Mouse (Mus musculus) forebrain, embryonic 14.5 days (tissue): ENCODE results near the gene C1qtnf6. TPM values are rescaled to one million over a fixed set of nuclear protein-coding genes. Genes with fewer than 3 reads are reported as not detected.

ENCODE experiments used
- ATAC-seq: fragments of 200-750 bp; cut with Nextera tagmentation; 2 replicates; pipeline ENCODE4 v1.8.0; 2017; ENCODE audit warnings: mild to moderate bottlenecking, moderate library complexity
- DNase-seq: peaks from one replicate; pipeline ENCODE4 v3.0.0-alpha.2; 2015; ENCODE audit warnings: low spot score
- H3K27ac ChIP-seq: fragments of 300-500 bp; sonication (generic); 2 replicates; pipeline ENCODE4 v1.5.1; 2014; ENCODE audit warnings: low read depth, mild to moderate bottlenecking, control low read depth, low read length, moderate library complexity
- H3K27me3 ChIP-seq: fragments of 300-500 bp; sonication (generic); replicated peaks from 2 replicates; pipeline ENCODE4 v1.6.1; 2014; ENCODE audit warnings: low read length, control low read depth, mixed read lengths; ENCODE audit not compliant: control insufficient read depth, insufficient read depth
- H3K36me3 ChIP-seq: fragments of 300-500 bp; sonication (generic); 2 replicates; pipeline ENCODE4 v1.6.1; 2014; ENCODE audit warnings: low read length, control low read depth; ENCODE audit not compliant: control insufficient read depth, insufficient read depth
- H3K4me1 ChIP-seq: fragments of 300-500 bp; sonication (generic); 2 replicates; pipeline ENCODE4 v1.6.1; 2014; ENCODE audit warnings: antibody characterized with exemption, low read length, control low read depth; ENCODE audit not compliant: control insufficient read depth, insufficient read depth
- H3K4me2 ChIP-seq: fragments of 300-500 bp; sonication (generic); 2 replicates; pipeline ENCODE4 v1.6.1; 2014; ENCODE audit warnings: mild to moderate bottlenecking, control low read depth, low read length
- H3K4me3 ChIP-seq: fragments of 300-500 bp; sonication (generic); 2 replicates; pipeline ENCODE4 v1.5.1; 2014; ENCODE audit warnings: low read depth, low read length, control low read depth
- H3K9ac ChIP-seq: fragments of 300-500 bp; sonication (generic); 2 replicates; pipeline ENCODE4 v1.6.1; 2014; ENCODE audit warnings: mild to moderate bottlenecking, low read length, control low read depth, moderate library complexity
- H3K9me3 ChIP-seq: fragments of 300-500 bp; sonication (generic); replicated peaks from 2 replicates; pipeline ENCODE4 v1.6.1; 2016; ENCODE audit warnings: low read length, control low read depth, mixed read lengths; ENCODE audit not compliant: control insufficient read depth
- WGBS: fragments of 180-500 bp; shearing (Covaris S2); extraction: QIAGEN DNeasy Blood & Tissue Kit; methylation state at CpG from one replicate; pipeline ENCODE4 v1.1.7; 2014; 5-methylcytosine and 5-hydroxymethylcytosine counted together
- polyA plus RNA-seq: library from polyadenylated mRNA; unstranded; fragments of >200 nt; fragmentation: Nextera tagmentation; extraction: Ambion mirVana; gene quantifications from 2 replicates; pipeline ENCODE4 v1.2.1, GENCODE M21; 2014

C1qtnf6 gene
- polyA plus RNA-seq, 1 experiment from 2014 or later: 8.6 TPM

GRCm38 (mm10) chr15:78563937-78564336 lies 32.7 kb upstream of the C1qtnf6 start:
- Histone ChIP-seq H3K9ac (no peak overlapping the region), H3K4me2 (no peak overlapping the region), H3K36me3 (no peaks in the 10 kb centered on the region), H3K4me1 (no peaks in the 10 kb centered on the region), H3K27me3 (no peaks in the 10 kb centered on the region), H3K9me3 (no peaks in the 10 kb centered on the region), H3K27ac (no peak overlapping the region), H3K4me3 (no peak overlapping the region)
- DNase-seq (no peak), ATAC-seq (no peak)
- WGBS: 83% methylated on average over 5 of the region's 5 CpGs

DNA sequence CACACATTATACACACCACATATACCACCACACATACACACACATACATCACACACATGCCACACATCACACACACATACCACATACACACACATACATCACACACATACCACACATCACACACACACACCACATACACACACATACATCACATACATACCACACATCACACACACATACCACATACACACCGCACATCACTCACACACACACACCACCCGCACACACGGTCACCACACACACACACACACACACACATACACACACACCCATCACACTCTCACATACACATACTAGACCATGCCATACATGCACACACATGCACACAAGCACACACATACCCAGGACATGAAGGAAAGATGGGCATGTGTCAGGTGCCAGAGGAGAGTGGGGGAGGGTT lies 32.1 kb upstream of the C1qtnf6 start:
- no peak overlapping the region for H3K9ac ChIP-seq
- no peak overlapping the region for H3K27ac ChIP-seq
- H3K27me3 ChIP-seq: no peaks in the 10 kb centered on the region
- no peaks in the 10 kb centered on the region for H3K4me1 ChIP-seq
- DNase-seq (no peak), ATAC-seq (no peak)
- no peaks in the 10 kb centered on the region for H3K36me3 ChIP-seq
- 94% methylated on average over 3 of the region's 3 CpGs for WGBS
- no peaks in the 10 kb centered on the region for H3K9me3 ChIP-seq
- no peak overlapping the region for H3K4me3 ChIP-seq
- no peak overlapping the region for H3K4me2 ChIP-seq

DNA sequence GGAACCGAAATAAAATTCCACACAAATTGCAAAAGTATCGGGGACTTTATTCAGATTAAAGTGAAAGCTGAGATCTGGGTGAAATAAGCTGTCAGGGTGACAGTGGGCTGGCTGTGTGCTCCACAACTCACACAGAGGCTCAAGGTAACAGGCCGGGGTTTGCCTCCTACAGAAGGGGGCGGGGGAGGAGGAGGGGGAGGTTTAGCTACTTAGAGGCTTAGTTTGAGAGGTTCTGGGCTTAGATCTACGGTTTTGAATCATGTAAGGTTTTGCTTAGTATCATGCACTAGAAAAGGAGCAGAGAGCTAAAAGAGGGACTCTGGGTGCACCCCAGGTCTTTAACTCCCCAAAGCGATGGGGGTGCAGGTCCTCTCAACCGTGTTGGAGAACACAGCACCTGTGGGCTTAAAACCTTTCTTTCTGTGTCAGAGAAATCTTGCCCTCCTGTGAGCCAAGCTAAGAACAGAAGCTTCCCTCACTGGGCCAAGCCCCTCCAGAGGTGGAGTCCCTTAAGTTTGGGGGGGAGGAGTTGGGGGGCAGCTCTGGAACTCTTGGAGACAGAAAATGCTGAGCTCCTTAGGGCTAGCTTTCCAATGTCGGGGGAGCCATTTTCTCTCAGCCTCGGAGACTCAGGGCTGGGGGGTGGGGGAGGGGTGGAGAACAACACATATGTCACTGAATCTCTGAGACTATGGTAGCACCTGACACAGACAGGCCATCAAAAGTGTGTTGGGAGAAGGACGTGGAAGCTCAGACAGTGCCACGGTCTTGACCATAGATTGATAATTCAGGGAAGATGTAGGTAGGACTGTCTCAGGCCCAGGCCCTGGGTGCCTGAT lies 28.1 kb upstream of the C1qtnf6 start:
- no peak for DNase-seq
- Histone ChIP-seq H3K9me3 (no peaks in the 10 kb centered on the region), H3K36me3 (no peaks in the 10 kb centered on the region), H3K4me3 (no peak overlapping the region), H3K27ac (no peak overlapping the region), H3K4me1 (no peaks in the 10 kb centered on the region), H3K27me3 (no peaks in the 10 kb centered on the region), H3K9ac (no peak overlapping the region), H3K4me2 (no peak overlapping the region)
- no peak for ATAC-seq
- 55% methylated on average over 11 of the region's 11 CpGs for WGBS

- no peak overlapping the region for H3K4me2 ChIP-seq
- H3K4me1 ChIP-seq: no peaks in the 10 kb centered on the region
- 71% methylated on average over 10 of the region's 10 CpGs for WGBS
- no peak for DNase-seq
- no peak overlapping the region for H3K27ac ChIP-seq
- no peaks in the 10 kb centered on the region for H3K27me3 ChIP-seq
- no peak for ATAC-seq
- no peak overlapping the region for H3K4me3 ChIP-seq
- H3K36me3 ChIP-seq: no peaks in the 10 kb centered on the region
- no peak overlapping the region for H3K9ac ChIP-seq
- H3K9me3 ChIP-seq: no peaks in the 10 kb centered on the region; the same call in 1 of the 2 replicates
Observed at GRCm38 (mm10) chr15:78557693-78558535, 26.7 kb upstream of the C1qtnf6 start.

GRCm38 (mm10) chr15:78554545-78555313 lies 23.5 kb upstream of the C1qtnf6 start:
- Histone ChIP-seq H3K4me1 (no peaks in the 10 kb centered on the region), H3K27me3 (no peaks in the 10 kb centered on the region), H3K4me3 (no peak overlapping the region), H3K9ac (no peak overlapping the region), H3K9me3 (peaks cover 4% of the 10 kb centered on the region; the same call in 1 of the 2 replicates), H3K4me2 (no peak overlapping the region), H3K27ac (no peak overlapping the region), H3K36me3 (no peaks in the 10 kb centered on the region)
- no peak for ATAC-seq
- no peak for DNase-seq
- WGBS: 71% methylated on average over 25 of the region's 25 CpGs

- H3K9ac ChIP-seq: no peak overlapping the region
- 76% methylated on average over 4 of the region's 4 CpGs for WGBS
- DNase-seq (no peak), ATAC-seq (no peak)
- no peaks in the 10 kb centered on the region for H3K27me3 ChIP-seq
- H3K4me1 ChIP-seq: peaks cover 6% of the 10 kb centered on the region
- no peaks in the 10 kb centered on the region for H3K36me3 ChIP-seq
- no peak overlapping the region for H3K4me2 ChIP-seq
- peaks cover 4% of the 10 kb centered on the region; the same call in 1 of the 2 replicates for H3K9me3 ChIP-seq
- no peak overlapping the region for H3K27ac ChIP-seq
- H3K4me3 ChIP-seq: no peak overlapping the region
Observed at GRCm38 (mm10) chr15:78549189-78549734, 18.0 kb upstream of the C1qtnf6 start.

DNA sequence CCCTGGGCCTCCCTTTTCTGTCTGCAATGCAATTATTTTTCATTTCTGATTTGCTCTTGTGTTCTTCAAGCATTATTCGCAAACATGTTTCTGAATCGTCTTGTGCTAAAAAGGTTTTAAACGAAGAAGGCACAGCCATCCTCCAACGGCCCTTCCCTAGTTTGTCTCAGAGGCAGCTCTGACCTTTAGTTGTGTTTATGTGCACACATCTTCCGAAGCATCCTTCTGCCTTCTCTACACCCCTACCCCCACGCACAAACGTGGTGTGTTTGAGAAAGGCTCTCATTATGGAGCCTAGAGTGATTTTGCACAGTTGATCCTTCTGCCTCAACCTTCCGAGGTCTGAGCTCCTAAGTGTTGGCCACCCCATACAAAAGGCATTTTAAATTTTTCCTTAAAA lies 17.5 kb upstream of the C1qtnf6 start:
- ATAC-seq (no peak), DNase-seq (no peak)
- Histone ChIP-seq H3K9ac (no peak overlapping the region), H3K27me3 (no peaks in the 10 kb centered on the region), H3K4me1 (peaks cover 6% of the 10 kb centered on the region), H3K4me3 (no peak overlapping the region), H3K27ac (no peak overlapping the region), H3K4me2 (no peak overlapping the region), H3K9me3 (peaks cover 4% of the 10 kb centered on the region; the same call in 1 of the 2 replicates), H3K36me3 (no peaks in the 10 kb centered on the region)
- WGBS: 78% methylated on average over 8 of the region's 8 CpGs

GRCm38 (mm10) chr15:78548336-78548665 lies 17.1 kb upstream of the C1qtnf6 start:
- Histone ChIP-seq H3K9ac (no peak overlapping the region), H3K4me3 (no peak overlapping the region), H3K27ac (no peak overlapping the region), H3K36me3 (no peaks in the 10 kb centered on the region), H3K9me3 (peaks cover 4% of the 10 kb centered on the region; the same call in 1 of the 2 replicates), H3K4me2 (no peak overlapping the region), H3K27me3 (no peaks in the 10 kb centered on the region), H3K4me1 (peaks cover 6% of the 10 kb centered on the region)
- no peak for ATAC-seq
- DNase-seq: no peak
- 26% methylated on average over 3 of the region's 3 CpGs for WGBS
